Mouse (Mus musculus) adrenal gland, postnatal 4 days (tissue): ENCODE data around the gene Pars2. TPM values are rescaled to one million over a fixed set of nuclear protein-coding genes. Genes with fewer than 3 reads are reported as not detected.

ENCODE experiments used
- DNase-seq, 2 experiments: peaks; one replicate each; pipeline ENCODE4 v3.0.0; 2021 to 2022; ENCODE audit warnings: low spot score in 2 of 2, mixed read lengths in 2 of 2
- long read RNA-seq, 2 experiments: library from polyadenylated mRNA; stranded (forward); transcript quantifications; one replicate each; pipeline ENCODE4 v2.0.0; 2021
- total RNA-seq, 2 experiments: library from RNA; stranded (reverse); gene quantifications; 2 replicates each; pipeline ENCODE4 v1.2.3; 2021

Gene Pars2
- total RNA-seq: 10 to 100 TPM in 1 of 2 experiments, 1 to 10 TPM in 1; 9.2 to 13.3 TPM
- long read RNA-seq, experiment 1, transcript Pars2-201 (2 exons, 2,191 nt): major isoform, 12 of 21 reads
- long read RNA-seq, experiment 1, partial matches to known transcripts: 0 of 21 reads
- long read RNA-seq, experiment 1, other reads (novel, unspliced or antisense): 6 of 21 reads
- long read RNA-seq, experiment 2, transcript Pars2-201 (2 exons, 2,191 nt): major isoform, 5 of 16 reads
- long read RNA-seq, experiment 2, partial matches to known transcripts: 0 of 16 reads
- long read RNA-seq, experiment 2, other reads (novel, unspliced or antisense): 5 of 16 reads

- peak; percentile 92 to 97 for DNase-seq
Measured at GRCm38 (mm10) chr4:106650833-106651527, at the start of gene Pars2. TSS of gene Pars2 (plus strand) at chr4:106651069.

DNA sequence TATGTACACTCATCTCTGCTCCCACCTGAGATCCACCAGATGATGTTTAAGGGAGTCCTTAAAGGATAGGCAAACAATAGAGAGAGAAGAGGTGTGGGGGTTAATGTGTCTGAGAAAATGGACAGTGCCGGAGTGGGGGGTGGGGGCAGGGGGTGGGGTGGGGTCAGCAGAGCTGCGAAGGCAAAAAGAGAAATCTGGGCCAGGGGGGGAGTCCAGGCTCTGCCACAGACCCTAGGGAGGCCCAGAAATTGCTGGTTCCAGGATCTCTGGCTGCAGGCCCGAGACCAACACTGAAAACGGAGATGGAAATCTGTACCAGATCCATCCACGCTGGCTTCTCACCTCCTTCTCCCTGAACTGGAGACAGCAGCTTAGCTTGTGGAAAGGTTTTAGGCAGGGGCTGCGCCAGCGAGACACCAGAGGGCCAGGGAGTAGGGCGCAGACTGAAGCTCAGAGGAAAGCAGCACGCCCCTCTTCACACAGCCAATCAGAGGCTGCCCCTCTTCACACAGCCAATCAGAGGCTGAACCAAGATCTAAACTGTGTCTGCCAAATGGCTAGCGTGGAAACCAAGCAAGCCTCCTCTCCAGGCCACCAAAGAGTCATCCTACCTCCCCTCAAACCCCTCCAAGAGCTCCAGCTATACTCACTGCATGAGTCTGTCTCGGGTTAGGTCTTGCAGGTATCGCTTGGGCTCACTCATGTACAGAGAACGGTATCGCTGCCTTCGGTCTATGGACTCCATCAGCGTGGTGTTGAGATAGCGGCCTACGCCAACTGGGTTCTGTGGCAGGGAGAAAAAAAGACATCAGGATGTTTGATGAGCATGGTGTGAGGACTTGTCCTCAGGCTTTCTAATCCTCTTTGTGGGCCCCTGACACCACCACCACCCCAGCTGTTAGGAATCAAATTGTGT lies 44.0 kb upstream of the Pars2 start:
- no peak for DNase-seq

GRCm38 (mm10) chr4:106607905-106608304 lies 43.0 kb upstream of the Pars2 start:
- no peak for DNase-seq

DNA sequence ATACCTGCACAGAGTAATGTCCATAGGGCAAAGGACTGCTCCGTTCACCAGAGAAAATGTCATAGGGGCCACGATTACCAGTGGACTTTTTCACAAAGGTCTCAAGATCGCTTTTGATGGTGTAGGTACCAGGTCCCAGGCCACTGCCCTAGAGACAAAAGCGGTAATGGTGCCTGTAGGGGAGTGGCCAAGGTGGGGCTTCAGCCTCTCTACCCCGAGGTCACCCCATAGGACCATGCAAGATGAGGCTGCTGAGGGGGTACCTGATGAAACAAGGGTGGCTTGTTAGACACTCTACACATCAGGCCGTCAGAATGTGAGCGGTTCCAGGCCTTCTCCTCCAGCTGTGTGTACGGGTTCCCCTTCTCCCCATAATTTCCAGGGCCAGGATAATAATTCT lies 37.8 kb upstream of the Pars2 start:
- no peak for DNase-seq

- DNase-seq: no peak
Measured at GRCm38 (mm10) chr4:106613560-106613959, 37.3 kb upstream of the Pars2 start.

GRCm38 (mm10) chr4:106614180-106614797 lies 36.6 kb upstream of the Pars2 start:
- DNase-seq: peak in 1 of 2 experiments; percentile 45

DNA sequence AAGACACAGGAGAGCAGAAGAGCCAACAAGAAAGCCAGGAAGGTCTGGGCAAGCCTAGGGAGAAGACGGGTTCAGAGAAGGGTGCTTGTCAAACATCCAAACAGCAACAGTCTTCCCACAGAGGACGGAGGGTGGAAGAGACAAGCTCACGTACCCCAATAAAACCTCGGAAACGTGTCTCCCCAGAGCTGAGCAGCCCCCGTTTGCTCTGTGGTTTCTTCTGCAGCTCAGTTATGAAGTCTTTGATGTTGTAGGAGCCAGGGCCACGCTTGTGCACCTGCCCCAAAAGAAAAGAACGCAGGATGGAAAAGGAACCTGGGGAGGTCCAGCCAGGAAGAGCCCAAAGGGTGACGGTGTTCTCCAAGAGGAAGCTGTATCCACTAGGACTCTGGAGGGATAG lies 36.0 kb upstream of the Pars2 start:
- no peak for DNase-seq

DNA sequence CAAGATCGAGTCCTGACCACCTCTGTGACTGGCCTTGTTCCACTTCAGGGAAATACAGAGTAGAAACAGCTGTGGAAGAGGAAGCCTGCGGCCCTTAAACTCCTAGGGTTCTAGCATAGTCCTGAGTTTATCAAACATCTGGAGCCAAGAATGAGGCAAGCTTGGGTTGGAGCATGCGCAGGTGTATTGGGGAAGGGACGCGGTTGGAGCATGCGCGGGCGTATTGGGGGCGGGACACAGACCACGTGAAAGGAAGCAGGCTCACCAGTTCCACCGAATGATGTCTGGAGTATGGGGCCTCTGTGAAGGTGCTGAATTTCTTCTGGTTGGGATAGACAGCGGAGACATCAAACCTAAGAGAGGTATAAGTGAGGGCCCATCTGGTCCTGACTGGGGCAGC lies 35.2 kb upstream of the Pars2 start:
- DNase-seq: no peak

DNA sequence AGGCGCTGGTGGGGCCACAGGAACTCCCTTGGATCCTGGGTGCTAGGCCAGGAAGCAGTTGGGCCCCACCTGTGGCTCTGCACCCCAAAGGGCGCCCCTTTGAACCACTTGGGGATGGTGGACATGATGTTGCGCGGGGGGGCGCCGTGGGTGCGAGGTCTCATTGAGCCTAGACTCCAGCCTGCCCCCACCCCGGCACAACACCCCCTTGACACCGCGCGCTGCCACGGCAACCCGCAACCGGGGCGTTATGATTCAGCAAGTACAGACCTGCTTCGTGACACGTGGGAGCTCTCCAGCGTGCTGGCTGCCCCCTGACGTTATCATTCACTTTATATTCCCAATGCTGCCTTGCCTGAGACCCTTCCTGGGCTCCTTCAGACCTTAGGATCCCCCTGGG lies 33.8 kb upstream of the Pars2 start, which contains the start of gene Lexm:
Gene Lexm (minus strand): TSS at position 186 of the 400 bp plus-strand sequence.
- DNase-seq: no peak

DNA sequence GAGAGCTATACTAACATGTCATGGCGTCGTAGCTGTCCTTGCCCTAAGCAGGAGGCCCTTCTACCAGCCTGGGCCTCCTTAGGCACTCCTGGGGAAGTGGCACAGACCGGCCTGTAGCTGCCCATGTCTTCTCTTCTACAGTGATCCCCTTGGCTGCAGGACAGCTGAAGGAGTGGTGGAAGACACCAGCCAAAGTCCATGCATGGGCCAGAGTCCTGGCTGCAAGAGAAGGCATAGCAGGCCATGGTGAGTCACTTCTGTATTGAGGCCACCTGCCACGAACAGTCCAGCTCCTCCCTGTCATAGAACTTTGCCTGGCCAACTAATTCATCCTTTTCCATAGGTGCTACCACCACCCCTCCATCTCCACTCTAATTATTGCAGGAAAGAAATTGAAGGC lies 32.0 kb upstream of the Pars2 start:
- no peak for DNase-seq

- no peak for DNase-seq
Measured at GRCm38 (mm10) chr4:106621428-106621827, 29.4 kb upstream of the Pars2 start.

GRCm38 (mm10) chr4:106622030-106622493 lies 28.8 kb upstream of the Pars2 start, which contains the start of gene Ttc22:
TSS of gene Ttc22 (plus strand) at chr4:106622432.
- no peak for DNase-seq

DNA sequence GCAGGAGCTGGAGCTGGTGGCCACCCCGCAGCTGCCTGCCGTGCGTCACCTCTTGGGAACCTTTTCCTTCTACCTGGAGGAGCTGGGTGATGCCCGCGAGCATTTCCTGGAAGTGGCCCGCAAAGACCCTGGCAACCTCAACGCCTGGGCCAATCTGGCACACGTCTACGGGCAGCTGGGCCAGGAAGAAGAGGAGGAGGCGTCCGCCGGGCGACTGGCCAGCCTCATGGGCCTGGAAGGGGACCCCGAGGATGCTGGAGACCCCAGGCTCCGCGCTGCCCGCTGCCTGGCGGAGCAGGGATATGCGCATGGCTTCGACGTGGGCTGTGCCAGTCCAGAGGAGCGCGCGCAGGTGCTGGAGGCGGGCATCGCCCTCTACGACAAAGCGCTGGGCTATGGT lies 28.2 kb upstream of the Pars2 start:
- DNase-seq: no peak

DNA sequence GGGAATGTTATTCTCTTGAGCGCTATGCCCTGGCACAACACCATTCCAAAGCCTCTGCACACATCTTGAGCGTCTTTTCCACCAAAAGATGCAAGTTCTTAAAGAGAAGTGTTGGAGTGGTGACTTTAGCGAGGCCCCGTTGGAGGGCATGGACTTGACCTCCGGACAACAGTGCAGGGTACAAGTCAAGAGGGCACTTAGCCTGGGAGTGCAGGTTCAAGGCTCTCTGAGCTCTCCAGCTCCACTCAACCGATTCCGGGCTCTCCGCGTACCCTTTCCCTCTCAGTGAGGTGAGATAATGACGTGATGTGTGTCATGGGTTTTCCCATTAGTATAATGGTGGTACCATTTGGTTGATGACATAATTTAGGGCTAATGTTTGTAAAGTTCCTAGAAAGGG lies 26.6 kb upstream of the Pars2 start:
- DNase-seq: no peak

DNA sequence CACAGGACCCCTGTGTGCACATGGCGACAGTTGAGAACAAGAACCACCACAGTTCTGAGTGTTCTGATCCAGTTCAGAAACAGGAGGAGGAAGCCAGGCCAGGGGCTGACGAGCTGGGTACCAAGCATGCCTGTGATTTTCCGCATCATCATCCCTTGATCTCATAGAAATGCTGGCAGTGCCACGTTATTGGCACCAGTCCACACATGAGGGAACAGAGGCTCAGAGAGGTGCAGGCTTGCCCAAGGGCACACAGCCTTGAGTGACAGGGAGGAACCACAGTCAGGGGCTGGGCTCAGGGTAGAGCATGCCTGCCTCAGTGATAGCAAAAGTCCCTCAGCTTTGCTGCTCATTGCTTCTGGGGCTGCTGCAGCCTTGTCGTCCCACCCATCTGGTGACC lies 23.1 kb upstream of the Pars2 start:
- DNase-seq: no peak

- no peak for DNase-seq
Measured at GRCm38 (mm10) chr4:106628650-106629360, 22.1 kb upstream of the Pars2 start.

DNA sequence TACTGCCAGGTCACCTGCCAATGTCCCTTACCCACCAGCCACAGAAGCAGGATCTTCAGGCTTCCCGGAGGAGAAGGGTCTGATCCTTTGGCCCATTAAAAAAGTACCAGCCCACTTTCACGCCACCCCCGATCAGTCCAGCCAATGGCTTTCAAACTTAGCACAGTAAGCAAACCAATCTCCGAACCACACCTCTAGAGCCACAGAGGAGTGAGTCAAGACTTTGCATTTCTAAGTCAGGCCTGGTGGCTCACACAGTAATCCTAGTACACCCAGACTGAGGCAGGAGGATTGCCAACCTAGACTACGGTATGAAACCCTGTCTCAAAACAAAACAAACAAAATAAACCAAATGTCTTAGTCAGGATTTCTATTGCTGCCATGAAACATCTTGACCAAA lies 21.5 kb upstream of the Pars2 start:
- no peak for DNase-seq

DNA sequence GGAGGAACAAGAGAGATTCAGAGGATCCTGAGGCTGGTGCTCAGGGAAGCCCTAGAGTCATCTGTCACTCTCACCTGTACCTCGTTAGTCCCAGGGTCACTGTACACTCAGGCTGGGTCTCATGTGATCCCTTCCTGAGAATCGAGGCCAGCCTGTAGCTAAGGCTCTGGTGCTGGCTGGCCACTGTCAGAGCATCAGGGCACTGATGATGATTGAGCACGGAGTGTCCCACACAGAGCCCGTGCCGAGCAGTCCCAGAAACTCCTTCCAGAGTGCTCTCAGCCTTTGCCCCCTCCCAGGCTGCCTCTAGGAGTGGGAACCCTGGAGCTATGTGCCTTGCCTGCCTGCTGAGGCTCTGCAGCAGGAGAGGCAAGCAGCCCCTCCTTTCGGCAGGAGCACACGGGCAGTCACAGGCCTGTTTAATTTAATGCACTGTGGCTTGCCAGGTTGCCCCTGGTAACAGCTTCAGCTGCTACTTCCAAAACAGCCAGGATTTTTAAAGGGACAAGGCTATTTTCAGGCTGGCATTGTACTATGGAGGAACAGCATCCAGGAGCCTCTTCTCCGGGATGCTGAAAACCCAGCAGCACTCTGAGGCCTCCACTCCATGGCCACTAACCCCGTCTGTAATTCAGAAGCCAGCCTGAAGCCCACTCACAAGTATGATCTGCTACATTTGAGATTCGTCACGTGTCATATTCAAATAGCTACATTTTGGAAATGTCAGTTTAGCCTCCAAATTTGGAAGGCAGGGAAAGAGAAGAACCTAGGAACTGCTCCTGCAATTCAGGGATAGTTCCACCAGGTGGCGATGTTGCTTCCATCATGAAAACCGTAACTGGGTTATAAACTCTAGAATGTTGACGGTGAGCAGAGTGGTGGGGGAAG lies 20.3 kb upstream of the Pars2 start:
- no peak for DNase-seq

DNA sequence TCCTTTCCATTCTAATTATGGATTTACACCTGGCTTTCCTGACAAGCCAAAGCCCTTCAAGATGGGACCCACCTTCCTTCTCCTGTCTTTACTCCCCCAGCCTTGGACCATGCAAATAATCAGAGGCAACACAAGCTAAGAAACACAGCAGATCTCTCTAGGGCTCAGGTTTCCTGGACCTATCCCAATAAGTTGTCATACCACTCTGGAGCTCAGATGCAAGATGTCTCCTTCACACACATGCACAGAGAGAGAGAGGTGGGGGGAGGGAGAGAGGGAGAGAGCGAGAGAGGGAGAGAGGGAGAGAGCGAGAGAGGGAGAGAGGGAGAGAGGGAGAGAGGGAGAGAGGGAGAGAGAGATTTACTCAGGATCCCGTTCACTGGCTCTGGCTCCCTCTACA lies 18.6 kb upstream of the Pars2 start:
- no peak for DNase-seq
